Mouse (Mus musculus) right cerebral cortex, postnatal 10 days (tissue): ENCODE results near the gene Ipo8.
A peak's percentile ranks its signal among the peaks of the same experiment; 100 is the strongest.

Experiments used
- DNase-seq, 2 experiments: peaks; one replicate each; pipeline ENCODE4 v3.0.0; 2021; ENCODE audit warnings: low spot score in 2 of 2

Ipo8 gene

DNA sequence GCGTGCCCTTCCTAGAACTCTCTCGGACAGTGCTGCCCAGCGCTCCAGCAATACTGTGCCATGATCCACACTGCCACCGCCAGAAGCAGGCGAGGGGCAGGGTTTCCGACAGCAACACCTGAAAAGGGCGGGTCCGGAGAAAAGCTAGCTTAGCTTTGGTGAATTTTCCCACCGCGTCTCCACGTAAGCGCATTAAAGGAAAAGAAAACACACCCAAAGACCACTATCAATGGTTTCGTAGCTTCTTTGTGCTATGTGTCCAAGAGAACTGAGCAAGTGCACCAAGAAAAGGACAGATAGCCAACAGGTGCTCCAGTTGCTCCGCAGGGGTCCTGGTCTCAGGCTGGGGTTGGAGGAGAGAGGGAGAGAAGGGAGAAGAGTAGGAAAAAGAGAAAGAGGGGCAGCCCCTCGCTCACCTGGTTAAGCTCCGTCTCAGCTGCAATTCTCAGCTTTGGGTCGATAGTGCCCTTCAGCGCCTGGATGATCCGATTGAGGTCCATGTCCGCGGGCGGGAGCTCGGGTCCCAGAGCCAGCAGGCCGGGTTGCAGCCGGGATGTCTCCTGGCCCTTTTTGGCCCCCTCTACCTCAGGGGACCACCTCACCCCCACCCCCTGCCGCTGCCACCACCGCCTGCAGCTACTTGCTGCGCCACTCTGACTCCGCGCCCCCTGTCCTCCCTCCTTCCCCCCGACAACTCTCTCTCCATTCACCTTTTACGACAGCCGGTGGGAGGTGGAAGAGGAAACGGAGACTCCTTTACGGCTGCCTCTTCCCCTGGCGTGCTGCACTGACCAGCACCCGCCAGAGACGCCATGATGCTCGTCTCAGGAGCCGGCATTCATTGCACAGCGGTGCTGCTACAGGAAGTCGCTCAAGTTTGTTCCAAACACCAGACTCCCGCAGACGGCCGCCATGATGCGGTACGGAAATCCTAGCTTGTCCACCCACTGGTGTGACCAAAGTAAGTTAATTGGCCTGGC lies at the start of gene Ipo8:
TSS of gene Ipo8 (minus strand) at position 720 of the 980 bp plus-strand sequence.
- peak; percentile 96 to 99 for DNase-seq

DNA sequence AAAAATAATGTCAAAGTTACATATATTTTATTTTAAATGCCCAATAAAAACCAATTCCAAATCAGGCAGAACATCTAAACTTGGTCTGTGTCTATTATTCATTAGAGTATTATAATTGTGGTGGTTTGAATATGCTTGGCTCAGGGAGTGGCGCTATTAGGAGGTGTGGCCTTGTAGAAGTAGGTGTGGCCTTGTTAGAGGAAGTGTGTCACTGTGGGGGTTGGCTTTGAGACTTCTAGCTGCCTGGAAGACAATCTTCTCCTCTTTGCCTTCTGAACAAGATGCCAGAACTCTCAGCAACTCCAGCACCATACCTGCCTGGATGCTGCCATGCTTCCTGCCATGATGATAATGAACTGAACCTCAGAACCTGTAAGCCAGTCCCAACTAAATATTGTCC lies 42.6 kb upstream of the Ipo8 start:
- no peak for DNase-seq

DNA sequence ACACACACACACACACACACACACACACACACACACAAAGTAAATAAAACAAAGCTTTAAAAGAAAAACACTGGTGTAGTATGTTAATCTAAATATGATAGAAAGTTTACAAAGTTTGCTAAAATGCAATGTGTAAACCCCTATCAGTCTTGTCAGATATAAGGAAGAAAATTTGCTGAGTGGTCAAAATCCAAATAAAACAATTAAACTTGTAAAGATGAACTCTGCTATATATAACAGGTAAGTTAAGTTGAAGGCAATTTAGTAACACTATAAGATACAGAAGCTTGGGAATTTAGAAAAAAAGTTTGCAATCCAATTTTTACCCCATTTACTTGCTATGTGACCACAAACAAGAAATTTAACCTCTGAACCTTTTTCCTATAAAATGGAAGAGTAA lies 14.4 kb upstream of the Ipo8 start:
- DNase-seq: no peak

DNA sequence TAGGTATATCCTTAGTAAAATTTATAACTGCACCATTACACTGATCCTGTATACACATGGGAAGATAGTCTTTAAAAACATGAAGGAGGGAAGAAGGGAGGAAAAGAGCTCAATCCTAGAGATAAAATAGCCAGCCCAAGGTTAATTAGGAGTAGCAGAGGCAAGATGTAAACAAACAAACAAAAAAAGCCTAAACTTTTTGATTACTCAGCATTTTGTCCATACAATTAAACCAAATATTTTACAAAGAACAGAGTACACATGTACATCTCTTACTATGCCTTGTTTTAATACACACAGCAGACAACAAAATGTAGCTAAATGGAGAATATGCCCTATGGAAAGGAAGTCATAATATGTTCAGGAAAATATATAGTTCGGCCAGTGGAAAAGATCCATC lies 10.5 kb upstream of the Ipo8 start:
- no peak for DNase-seq

DNA sequence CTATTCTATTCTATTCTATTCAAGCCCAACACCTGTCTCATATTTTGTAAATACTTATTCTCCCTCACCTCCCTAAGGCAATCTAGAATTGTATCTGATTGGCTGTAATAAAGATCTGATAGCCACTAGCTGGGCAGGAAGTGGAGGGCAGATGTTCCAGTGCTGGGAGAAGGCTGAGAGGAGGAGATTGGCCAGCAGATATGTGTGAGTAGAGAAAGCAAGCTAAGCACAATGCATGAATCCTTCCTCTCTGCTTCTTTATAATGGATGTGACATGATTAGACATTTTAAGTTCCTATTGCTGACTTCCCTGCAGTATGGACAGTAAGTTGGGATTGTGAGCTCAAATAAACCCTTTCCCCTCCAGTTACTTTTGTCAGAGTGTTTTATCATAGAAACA lies 7.2 kb upstream of the Ipo8 start:
- no peak for DNase-seq

DNA sequence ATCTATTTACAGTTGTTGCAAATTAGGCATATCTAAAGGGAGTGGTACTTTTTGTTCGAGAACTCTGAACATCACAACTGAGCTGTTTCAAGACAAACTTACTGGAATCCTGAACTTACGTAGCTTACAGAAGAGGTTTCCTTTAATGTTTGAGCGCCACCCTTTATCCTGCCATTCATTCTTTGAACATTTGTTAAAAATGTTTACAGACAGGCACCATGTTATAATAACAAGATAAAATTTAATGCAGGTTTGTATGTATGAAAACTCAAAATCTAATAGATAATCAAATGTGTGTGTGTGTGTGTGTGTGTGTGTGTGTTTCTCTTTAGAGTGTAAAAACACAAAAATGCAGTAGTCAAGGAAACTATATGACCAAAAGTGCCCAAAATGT lies 458 bp upstream of the Ipo8 start:
- DNase-seq: no peak

DNA sequence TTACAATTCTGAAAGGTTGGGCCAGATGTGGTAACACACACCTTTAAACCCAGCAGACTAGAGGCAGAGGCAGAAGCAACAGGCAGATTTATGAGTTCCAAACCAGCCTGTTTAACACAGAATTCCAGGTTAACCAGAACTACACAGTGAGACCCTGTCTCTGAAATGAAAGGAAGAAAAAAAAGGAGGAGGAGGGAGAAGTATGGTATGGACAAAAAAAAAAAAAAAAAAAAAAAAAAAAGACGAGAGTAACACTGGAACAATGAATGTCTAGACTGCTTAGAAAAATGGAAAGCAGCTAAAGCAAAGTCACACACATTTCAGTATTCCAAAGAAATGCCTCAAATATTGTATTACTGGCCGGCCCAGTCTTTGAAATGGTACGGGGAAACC lies 916 bp downstream of the Ipo8 start:
- DNase-seq: no peak

DNA sequence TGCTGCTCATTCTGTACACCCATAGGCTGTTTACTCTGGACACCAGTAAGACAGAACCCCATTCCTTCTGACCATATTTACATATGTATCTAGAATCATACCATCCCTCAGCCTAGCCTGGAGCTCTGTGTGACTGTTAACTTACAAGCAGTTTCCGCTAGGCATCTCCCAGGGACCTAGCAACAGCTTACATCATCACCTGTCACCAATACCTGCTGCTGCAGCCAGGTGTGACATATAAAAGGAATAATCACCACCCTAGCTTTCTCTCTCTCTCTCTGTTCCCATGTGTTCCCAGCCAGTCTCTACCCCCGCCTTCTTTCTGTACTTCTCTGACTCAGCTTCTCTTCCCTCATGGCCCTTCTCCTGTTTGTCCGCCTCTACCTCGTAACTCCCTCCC lies 5.1 kb downstream of the Ipo8 start:
- DNase-seq: peak in 1 of 2 experiments; percentile 28

DNA sequence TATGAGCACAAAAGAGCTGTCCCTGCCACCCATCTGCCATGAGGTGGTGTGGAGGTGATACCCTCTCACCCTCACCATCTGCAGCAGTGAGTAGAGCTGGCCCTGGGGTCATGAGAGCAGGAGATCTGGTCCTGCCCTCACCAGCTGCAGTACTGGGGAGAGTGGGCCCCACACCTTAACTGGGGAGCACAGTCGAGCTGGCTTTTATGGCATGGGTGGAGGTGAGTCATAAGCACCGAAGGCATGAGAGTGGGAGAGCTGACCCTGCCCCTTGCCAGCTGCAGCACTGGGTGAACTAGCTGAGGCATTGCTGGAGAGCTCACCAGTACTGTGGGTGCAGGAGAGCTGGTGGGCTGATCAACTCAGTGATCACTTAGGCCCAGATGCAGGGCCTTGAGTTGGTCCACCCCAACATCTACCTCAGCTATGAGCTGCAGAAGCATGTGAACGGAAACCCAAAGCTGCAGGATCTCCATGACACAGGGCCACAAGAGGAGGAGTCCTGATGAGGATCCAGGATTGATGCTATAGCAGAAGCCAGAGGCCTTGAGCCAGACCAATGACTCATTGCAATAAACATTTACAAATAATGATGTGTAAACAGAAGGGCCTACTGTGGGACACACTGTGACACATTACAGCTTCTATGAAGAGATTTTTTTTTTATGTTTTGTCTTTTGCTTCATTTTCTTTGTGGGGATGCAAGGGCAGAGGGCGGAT lies 12.5 kb downstream of the Ipo8 start:
- DNase-seq: no peak

DNA sequence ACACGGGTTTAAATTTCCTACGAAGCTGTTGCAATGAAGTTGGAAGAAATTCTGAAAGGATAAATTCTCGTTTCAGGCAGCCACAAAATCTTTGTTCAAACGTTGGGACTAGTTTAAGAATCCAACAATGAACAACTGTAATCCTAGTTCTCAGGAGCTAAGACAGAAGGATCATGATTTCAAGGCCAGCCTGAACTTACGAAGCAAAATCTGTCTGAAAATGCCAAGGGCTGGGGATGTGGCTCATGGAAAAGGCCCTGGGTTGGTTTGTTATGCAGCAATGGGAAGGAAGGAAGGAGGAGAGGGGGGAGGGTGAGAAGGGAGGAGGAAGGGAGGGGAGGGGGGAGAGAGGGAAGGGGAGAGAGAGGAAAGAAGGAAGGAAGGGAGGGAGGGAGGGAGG lies 14.5 kb downstream of the Ipo8 start:
- no peak for DNase-seq

DNA sequence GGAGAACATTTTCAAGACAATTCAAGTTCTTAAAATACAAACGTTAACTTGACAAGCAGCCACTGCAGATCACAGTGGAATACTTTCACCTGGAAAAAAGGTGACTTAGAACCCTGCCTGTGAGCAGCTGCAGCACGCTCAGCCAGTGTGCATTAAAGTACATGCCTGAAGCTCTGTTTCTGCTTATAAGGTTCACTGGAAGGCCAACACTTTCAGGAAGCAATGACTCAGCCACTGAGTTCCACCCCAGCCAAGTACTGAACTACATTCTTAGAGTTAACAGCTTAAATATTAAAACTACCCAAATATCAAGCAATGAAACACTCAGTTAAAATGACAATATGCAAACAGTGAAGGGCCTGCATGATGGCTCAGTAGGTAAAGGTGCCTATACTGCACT lies 20.1 kb downstream of the Ipo8 start:
- no peak for DNase-seq

DNA sequence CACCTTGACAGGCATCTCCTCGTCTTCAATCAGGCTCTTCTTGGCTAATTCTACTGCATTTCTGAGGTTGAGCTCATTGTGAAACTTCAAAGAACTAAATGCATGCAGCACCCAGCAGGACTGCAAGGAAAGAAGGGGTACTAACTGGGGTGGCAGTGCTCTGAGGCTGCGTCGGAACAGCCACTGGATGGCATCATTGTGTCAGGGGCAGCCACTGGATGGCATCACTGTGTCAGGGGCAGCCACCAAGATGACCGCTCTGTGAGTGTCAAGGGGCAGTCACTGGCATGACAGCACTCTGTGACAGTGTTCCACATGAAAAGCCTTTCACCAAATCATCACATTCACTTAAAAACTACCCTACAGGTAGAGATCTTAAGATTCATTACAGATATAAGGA lies 31.5 kb downstream of the Ipo8 start:
- DNase-seq: no peak

DNA sequence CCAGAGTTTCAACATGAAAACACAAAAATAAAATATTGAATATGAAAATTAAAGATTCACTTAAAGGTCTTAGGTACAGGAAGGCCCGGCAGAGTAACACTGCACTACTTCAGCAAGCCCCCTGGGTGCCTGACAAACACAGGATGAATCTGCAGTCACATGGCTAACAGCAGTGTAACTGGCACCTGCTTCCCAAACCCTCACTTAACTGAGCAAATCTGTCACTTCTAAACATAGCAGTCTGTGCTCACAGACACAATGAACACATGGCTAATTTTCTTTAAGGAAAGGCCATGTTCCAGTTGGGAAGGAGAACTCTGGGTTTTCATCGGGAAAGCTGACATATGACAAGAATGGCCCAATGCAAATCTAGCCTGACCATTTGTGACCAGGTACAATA lies 36.1 kb downstream of the Ipo8 start:
- peak in 1 of 2 experiments; percentile 29 for DNase-seq

DNA sequence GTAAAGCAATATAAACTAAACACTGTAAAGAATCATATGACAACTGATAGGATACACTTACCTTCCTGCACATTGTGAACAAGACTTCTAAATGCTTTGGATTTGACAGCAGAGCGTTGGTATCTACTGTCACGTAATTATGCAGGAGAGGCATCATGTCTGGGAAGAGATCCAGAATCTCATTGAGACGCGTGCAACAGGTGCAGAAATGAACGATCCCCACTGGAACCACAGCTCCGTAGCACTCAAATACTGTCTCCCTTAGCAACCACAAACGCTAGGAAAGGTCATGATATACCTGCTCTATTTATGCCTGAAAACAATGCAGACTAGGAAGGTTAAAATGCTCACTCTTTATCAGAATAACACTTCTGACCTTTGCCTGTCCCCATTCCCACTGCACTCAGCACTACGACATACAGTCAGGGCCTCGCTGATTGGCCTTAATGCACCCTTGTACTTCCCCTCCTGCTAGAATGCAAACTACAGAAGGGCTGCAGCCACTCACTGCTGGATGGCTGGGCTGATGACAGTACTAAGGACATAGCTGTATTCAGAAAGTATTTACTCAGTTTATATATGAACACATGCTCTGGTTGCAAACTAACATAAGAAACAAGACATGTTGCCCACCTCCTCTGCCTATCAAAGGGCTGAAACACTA lies 42.1 kb downstream of the Ipo8 start:
- DNase-seq: peak; percentile 26 to 38

DNA sequence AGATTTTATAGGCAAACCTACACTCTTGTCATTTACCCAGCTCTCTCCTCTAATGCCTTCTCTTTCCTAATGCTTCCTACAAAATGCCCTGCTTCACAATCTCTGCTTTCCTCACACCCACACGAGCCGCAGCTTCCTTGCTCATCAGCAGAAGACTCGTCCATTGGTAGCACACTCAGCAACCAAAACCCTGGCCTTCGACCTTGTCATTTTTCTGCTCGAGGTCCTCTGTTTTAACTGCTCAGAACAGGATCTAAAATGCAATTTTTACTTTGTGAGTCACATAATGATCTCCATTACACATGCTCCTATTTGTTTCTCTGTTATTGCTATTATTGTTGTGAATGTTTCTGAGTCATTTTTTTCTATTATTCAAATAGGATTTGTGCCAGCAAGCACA lies 45.1 kb downstream of the Ipo8 start:
- DNase-seq: no peak

DNA sequence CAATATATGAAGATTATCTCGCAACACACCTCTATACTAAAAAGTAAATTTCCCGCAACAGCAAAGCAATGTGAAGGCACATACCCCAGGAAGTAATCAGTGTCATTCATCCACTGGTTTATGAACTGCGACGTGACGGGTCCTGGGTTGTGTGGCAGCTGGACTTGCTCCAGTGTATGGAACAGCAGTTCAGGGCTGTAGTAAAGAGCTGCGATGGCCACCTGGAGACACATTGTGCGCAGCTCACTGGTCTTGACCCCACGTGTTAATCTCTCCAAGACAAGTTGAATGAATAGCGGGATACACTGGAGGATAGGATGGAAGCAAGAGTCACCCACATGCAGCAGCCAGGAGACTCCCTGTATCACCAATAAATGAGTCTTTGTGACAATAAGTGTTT lies 46.8 kb downstream of the Ipo8 start:
- no peak for DNase-seq

DNA sequence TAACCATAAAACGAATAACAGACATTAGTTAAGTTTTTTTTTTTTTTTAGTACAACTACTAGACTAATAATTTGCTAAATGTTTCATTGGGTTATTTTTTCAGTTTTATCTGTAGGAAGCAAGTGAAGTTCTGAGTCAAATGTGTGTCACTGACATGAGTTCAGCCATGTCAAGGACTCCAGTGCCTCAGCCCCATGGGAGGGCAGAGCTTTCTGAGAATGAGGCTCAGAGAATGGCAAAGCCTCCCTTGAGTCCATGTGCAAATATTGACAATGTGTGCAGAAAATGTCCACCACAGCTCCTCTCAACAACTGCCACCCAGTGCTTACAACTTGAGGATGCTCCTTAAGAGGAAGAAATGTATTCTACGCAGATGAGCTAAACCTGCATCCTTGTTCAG lies 55.0 kb downstream of the Ipo8 start:
- no peak for DNase-seq

DNA sequence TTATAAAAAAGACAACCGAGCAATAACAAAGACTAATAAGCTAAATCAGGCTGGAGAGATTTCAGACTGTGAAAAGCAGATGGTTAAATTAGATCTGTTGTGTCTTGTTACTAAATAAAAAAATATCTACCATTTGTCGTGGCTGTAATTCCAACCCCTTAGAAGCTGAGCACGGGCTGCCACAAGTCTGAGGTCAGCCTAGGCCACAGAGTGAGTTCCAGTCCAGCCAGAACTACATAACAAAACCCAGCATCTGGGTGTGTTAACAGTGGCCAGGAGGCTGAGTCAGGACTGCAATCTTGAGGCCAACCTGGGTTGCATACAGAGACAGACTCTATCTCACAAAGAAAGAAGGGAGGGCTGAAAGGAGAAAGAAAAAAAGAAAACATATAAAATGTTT lies 59.8 kb downstream of the Ipo8 start:
- no peak for DNase-seq

DNA sequence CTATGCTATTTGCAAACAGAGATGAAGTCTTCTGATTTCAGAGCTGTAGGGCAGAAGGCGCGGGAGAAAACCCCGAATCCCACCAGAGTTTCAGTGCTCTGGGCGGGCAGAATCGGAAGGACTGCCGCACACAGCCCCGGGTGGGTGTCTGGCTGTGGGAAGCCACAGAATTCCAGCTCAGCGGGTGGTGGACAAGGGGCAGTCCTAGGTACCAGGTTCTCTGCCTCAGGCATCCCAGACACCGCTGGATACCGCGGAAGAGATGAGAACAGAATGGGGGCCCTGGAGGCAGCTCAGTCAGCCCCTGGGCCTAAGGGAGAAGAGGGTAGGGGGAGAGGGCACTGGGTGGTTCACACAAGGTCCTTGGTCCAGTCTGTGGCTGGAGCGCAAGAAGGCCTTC lies 62.8 kb downstream of the Ipo8 start:
- DNase-seq: no peak

DNA sequence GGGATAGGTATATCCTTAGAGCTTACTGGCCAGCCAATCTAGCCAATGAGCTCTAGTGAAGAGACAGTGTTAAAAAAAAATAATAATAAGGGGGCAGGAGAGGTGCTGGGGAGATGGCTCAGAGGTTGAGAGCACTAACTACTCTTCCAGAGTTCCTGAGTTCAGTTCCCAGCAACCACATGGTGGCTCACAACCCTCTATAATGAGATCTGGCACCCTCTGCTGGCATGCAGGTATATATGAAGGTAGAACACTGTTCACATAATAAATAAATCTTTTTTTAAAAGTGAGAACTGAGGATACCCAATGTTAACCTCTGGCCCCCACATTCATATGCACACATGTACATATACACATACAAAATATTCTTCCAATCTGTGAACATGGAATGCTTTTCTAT lies 64.0 kb downstream of the Ipo8 start:
- no peak for DNase-seq

DNA sequence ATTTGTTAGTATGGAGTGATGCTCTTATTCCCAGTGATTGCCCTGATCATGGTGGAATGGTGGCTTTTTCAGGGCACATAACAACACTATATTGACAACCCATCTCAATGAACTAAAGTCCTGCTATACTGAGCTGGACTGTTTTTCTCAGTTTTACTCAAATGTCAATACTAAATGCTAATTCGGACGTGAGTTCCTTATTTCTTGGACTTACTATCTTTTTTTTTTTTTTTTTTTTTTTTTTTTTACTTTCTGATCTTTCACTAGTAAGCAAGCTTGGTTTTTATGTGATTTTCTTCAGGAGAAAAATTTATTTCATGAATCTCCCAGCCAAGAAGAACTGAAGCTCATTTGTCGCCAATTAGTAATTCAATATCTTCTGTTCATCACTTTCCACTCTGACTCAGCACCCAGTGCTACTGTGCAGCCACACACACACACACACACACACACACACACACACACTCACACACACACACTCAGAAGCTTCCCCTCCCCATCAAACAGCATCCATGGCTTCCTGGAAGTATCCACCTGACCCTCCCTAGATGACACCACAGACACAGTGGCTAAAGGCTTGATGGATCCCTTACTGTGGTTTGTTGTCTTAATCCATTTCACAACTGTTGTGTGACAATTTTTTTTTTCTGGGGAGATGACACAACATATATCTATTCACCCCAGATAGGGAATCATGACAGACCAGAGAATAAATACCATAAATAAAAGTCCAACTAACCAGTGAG lies 69.1 kb downstream of the Ipo8 start:
- DNase-seq: no peak

DNA sequence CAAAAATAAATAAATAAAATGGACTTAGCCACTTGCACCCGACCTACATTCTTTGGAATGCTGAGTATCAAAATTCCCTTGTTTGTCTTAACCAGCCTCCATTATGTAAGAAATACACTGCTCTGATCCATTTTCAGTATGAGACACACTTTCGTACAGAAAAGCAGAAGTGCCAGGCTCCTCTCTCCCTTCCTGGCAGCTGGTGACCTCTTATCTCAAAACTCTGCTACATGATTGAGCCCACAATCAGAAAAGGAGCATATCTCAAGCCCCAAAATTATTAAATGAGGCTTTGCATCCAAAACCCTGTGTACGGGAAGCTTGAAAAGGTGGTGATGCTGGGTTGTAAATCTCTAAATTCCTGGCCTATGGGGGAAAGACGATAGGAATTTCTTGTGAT lies 69.8 kb downstream of the Ipo8 start:
- no peak for DNase-seq
